Mouse (Mus musculus): ENCODE data around the gene Ttc23l.

DNA sequence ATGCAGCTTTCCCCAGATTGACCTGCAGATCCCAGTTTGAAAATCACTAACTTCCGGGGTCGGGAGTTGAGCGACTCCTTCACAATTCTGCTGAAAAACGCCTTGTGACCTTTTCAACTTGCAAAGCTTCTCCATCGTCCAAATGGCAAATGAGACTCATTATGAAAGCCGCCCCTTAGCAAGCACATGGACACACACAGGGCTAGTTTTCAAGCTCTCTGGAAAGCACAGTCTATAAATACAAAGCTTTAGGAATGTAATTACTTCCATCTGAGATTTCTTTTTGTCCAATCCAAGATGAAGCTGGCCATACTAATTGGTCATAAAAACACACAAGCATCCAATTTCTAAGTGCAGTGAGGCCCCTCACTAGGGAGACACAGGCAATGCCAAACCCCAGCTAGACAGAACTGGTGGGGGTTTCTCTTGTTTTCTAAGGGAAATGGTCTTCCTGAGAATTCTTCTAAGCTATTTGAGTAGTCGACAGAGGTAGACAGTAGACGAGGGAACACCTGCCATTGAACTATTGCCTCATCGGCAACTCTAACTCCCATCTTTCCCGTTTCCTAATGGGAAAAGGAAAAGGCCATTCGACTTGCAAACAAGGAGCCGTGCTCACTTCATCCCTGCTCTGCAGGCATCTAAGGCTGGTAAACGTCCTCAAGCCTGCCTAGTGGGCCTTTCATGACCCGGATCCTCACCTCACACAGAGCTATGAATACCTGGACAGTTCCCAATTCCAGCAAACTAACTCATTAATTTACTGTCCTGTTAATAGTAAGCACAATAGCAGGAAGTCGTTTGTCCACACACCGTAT, 18.0 kb downstream of the Ttc23l start:
- no peak for TF ChIP-seq CTCF (IDR thresholded peaks at IDR 0.05; ENCODE audit: borderline replicate concordance, control insufficient read depth, extremely low read depth, insufficient read depth, low read length, poor library complexity)
- TF ChIP-seq POLR2A (IDR thresholded peaks at IDR 0.05; ENCODE audit: control insufficient read depth, extremely low read depth, insufficient read depth, low read length, poor library complexity), result no peak
